Mouse (Mus musculus): ENCODE measurements at regions not wholly inside any gene's neighbourhood (a gene's known extent, or its start where the extent isn't known, plus 50 kb on each side); places are given as distances from the start of the nearest gene placed in this dataset.

GRCm38 (mm10) chr15:88245496-88246246 is 354.4 kb upstream of the Zdhhc25 start:
- Histone ChIP-seq H3K4me3 (ENCODE audit: insufficient read depth, low read length) (no peak overlapping the region), H3K27ac (ENCODE audit: insufficient read depth, low read depth, low read length) (no peak overlapping the region), H3K4me1 (ENCODE audit: control insufficient read depth, insufficient read depth, low read length) (no peaks in the 10 kb centered on the region)
- TF ChIP-seq CTCF (IDR thresholded peaks at IDR 0.05; ENCODE audit: low read depth, low read length) (no peak), POLR2A (IDR thresholded peaks at IDR 0.05; ENCODE audit: borderline replicate concordance, low read depth, low read length) (no peak)

- H3K4me3 ChIP-seq (ENCODE audit: insufficient read depth, low read length), result no peak overlapping the region
- H3K4me1 ChIP-seq (ENCODE audit: control insufficient read depth, insufficient read depth, low read length), result no peaks in the 10 kb centered on the region
- TF ChIP-seq POLR2A (IDR thresholded peaks at IDR 0.05; ENCODE audit: borderline replicate concordance, low read depth, low read length) (no peak), CTCF (IDR thresholded peaks at IDR 0.05; ENCODE audit: low read depth, low read length) (no peak)
- no peak overlapping the region for H3K27ac ChIP-seq (ENCODE audit: insufficient read depth, low read depth, low read length)
Measured at GRCm38 (mm10) chr15:88247974-88248625, 352.0 kb upstream of the Zdhhc25 start.

GRCm38 (mm10) chr15:88288051-88288450 is 312.1 kb upstream of the Zdhhc25 start:
- TF ChIP-seq CTCF (IDR thresholded peaks at IDR 0.05; ENCODE audit: low read depth, low read length) (no peak), POLR2A (IDR thresholded peaks at IDR 0.05; ENCODE audit: borderline replicate concordance, low read depth, low read length) (no peak)
- Histone ChIP-seq H3K27ac (ENCODE audit: insufficient read depth, low read depth, low read length) (no peak overlapping the region), H3K4me3 (ENCODE audit: insufficient read depth, low read length) (no peak overlapping the region), H3K4me1 (ENCODE audit: control insufficient read depth, insufficient read depth, low read length) (no peaks in the 10 kb centered on the region)

GRCm38 (mm10) chr15:88288696-88289095 is 311.4 kb upstream of the Zdhhc25 start:
- Histone ChIP-seq H3K27ac (ENCODE audit: insufficient read depth, low read depth, low read length) (no peak overlapping the region), H3K4me3 (ENCODE audit: insufficient read depth, low read length) (no peak overlapping the region), H3K4me1 (ENCODE audit: control insufficient read depth, insufficient read depth, low read length) (no peaks in the 10 kb centered on the region)
- TF ChIP-seq POLR2A (IDR thresholded peaks at IDR 0.05; ENCODE audit: borderline replicate concordance, low read depth, low read length) (no peak), CTCF (IDR thresholded peaks at IDR 0.05; ENCODE audit: low read depth, low read length) (no peak)

GRCm38 (mm10) chr15:88290740-88291363 is 309.2 kb upstream of the Zdhhc25 start:
- Histone ChIP-seq H3K27ac (ENCODE audit: insufficient read depth, low read depth, low read length) (no peak overlapping the region), H3K4me1 (ENCODE audit: control insufficient read depth, insufficient read depth, low read length) (no peaks in the 10 kb centered on the region), H3K4me3 (ENCODE audit: insufficient read depth, low read length) (no peak overlapping the region)
- no peak for TF ChIP-seq POLR2A (IDR thresholded peaks at IDR 0.05; ENCODE audit: borderline replicate concordance, low read depth, low read length)
- TF ChIP-seq CTCF (IDR thresholded peaks at IDR 0.05; ENCODE audit: low read depth, low read length), result no peak

GRCm38 (mm10) chr15:88299061-88299460 is 301.0 kb upstream of the Zdhhc25 start:
- H3K4me3 ChIP-seq (ENCODE audit: insufficient read depth, low read length), result no peak overlapping the region
- no peaks in the 10 kb centered on the region for H3K4me1 ChIP-seq (ENCODE audit: control insufficient read depth, insufficient read depth, low read length)
- TF ChIP-seq CTCF (IDR thresholded peaks at IDR 0.05; ENCODE audit: low read depth, low read length), result no peak
- no peak for TF ChIP-seq POLR2A (IDR thresholded peaks at IDR 0.05; ENCODE audit: borderline replicate concordance, low read depth, low read length)
- no peak overlapping the region for H3K27ac ChIP-seq (ENCODE audit: insufficient read depth, low read depth, low read length)

- Histone ChIP-seq H3K27ac (ENCODE audit: insufficient read depth, low read depth, low read length) (no peak overlapping the region), H3K4me3 (ENCODE audit: insufficient read depth, low read length) (no peak overlapping the region), H3K4me1 (ENCODE audit: control insufficient read depth, insufficient read depth, low read length) (no peaks in the 10 kb centered on the region)
- TF ChIP-seq POLR2A (IDR thresholded peaks at IDR 0.05; ENCODE audit: borderline replicate concordance, low read depth, low read length) (no peak), CTCF (IDR thresholded peaks at IDR 0.05; ENCODE audit: low read depth, low read length) (no peak)
Measured at GRCm38 (mm10) chr15:88311158-88311557, 288.9 kb upstream of the Zdhhc25 start.

- Histone ChIP-seq H3K27ac (ENCODE audit: insufficient read depth, low read depth, low read length) (no peak overlapping the region), H3K4me1 (ENCODE audit: control insufficient read depth, insufficient read depth, low read length) (no peaks in the 10 kb centered on the region), H3K4me3 (ENCODE audit: insufficient read depth, low read length) (no peak overlapping the region)
- TF ChIP-seq POLR2A (IDR thresholded peaks at IDR 0.05; ENCODE audit: borderline replicate concordance, low read depth, low read length), result no peak
Measured at GRCm38 (mm10) chr15:88314810-88315459, 285.2 kb upstream of the Zdhhc25 start.

- TF ChIP-seq CTCF (IDR thresholded peaks at IDR 0.05; ENCODE audit: low read depth, low read length) (no peak), POLR2A (IDR thresholded peaks at IDR 0.05; ENCODE audit: borderline replicate concordance, low read depth, low read length) (no peak)
- H3K4me1 ChIP-seq (ENCODE audit: control insufficient read depth, insufficient read depth, low read length), result no peaks in the 10 kb centered on the region
- no peak overlapping the region for H3K27ac ChIP-seq (ENCODE audit: insufficient read depth, low read depth, low read length)
Measured at GRCm38 (mm10) chr15:88318048-88318447, 282.1 kb upstream of the Zdhhc25 start.

More at GRCm38 (mm10) chr15:88318048-88318447, 282.1 kb upstream of the Zdhhc25 start:
- H3K4me3 ChIP-seq (ENCODE audit: insufficient read depth, low read length), result no peak overlapping the region

Data from bone marrow macrophage, adult 2 months (primary cell).